10 mouse cellular contexts compared by ENCODE assay signal in the genomic region with DNA sequence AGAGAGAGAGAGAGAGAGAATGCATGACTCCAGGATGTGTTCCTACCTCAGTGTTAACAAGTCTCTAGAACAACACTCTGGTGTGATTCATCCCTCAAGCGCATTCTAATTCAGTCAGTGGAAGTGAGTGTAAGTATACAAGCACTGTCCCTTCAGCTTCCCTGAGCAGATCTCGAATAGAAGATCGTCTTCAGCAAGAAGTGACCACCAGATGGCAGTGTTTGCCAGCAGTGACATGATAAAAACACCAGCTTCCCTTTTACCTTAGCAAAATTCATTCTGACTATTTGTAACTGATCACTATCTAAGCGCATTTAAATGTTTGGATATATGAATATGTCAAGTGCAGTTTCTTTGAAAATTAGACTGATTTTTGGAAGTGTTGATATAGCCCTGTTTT. TPM values are rescaled to one million over a fixed set of nuclear protein-coding genes. Genes with fewer than 3 reads are reported as not detected.
DNase-seq lines count a peak whose midpoint lies in the region; ATAC-seq and TF ChIP-seq lines count a peak whose summit lies in the region.
"Had no signal": no experiment of that assay in that cellular context is flagged by ENCODE, and none has a peak within 500 bp of the region (broad histone marks: within the 10 kb centered on the region; RNA-seq: fewer than 3 reads in every experiment).

No protein-coding gene starts in this region.

- intact Hi-C loops in gastrocnemius, postnatal 14 days (cut with DNase I; ENCODE audit: low total_unique reads): loop anchor here (10.0 kb wide), 2 partner anchors 130 to 350 kb away; no protein-coding TSS in a partner anchor

- DNase-seq in 416B (ENCODE audit: low read depth): peak; percentile 87
- peak; percentile 88 for DNase-seq in ZHBTc4 (ENCODE audit: low read depth, low spot score)
- DNase-seq in cerebellum, postnatal 4 days (ENCODE audit: low spot score in 2 of 2): peak; percentile 68 to 74
- DNase-seq in gastrocnemius, postnatal 14 days: peak; percentile 68
- DNase-seq in limb, embryonic 14.5 days (ENCODE audit: low spot score): peak; percentile 87
- peak; percentile 69 for DNase-seq in neural tube, embryonic 11.5 days (ENCODE audit: low spot score)

- H3K4me3 ChIP-seq in kidney, embryonic 16.5 days (ENCODE audit: low read length): no peak overlapping the region
- no peak overlapping the region for H3K4me3 ChIP-seq in limb, embryonic 14.5 days (replicated peaks; ENCODE audit: low read length)
- H3K4me3 ChIP-seq in neural tube, embryonic 11.5 days (ENCODE audit: low read depth, low read length): no peak overlapping the region
- no peak overlapping the region for H3K4me3 ChIP-seq in stomach, embryonic 15.5 days (replicated peaks)
- H3K4me3 ChIP-seq: embryonic facial prominence, embryonic 12.5 days had no signal

- peaks cover 31% of the 10 kb centered on the region for H3K36me3 ChIP-seq in kidney, embryonic 16.5 days (ENCODE audit: insufficient read depth, low read length)
- H3K36me3 ChIP-seq in limb, embryonic 14.5 days (ENCODE audit: control insufficient read depth, insufficient read depth, low read length): peaks cover 27% of the 10 kb centered on the region
- H3K36me3 ChIP-seq in neural tube, embryonic 11.5 days (ENCODE audit: control insufficient read depth, insufficient read depth, low read length): no peaks in the 10 kb centered on the region; the same call in 1 of the 2 replicates
- H3K36me3 ChIP-seq in stomach, embryonic 15.5 days: peaks cover 7% of the 10 kb centered on the region; the same call in 1 of the 2 replicates

- no peak overlapping the region for H3K9ac ChIP-seq in kidney, embryonic 16.5 days (replicated peaks; ENCODE audit: low read length)
- no peak overlapping the region for H3K9ac ChIP-seq in limb, embryonic 14.5 days (ENCODE audit: low read depth, low read length, severe bottlenecking)
- H3K9ac ChIP-seq in neural tube, embryonic 11.5 days (ENCODE audit: low read length): no peak overlapping the region
- H3K9ac ChIP-seq in stomach, embryonic 15.5 days: no peak overlapping the region
- H3K9ac ChIP-seq: embryonic facial prominence, embryonic 12.5 days had no signal

- no peak for TF ChIP-seq POLR2A in limb, embryonic 14.5 days (IDR thresholded peaks at IDR 0.05; ENCODE audit: borderline replicate concordance, extremely low read depth, insufficient read depth, insufficient read length)

- no peak overlapping the region for H3K27ac ChIP-seq in kidney, embryonic 16.5 days (ENCODE audit: low read length)
- no peak overlapping the region for H3K27ac ChIP-seq in limb, embryonic 14.5 days (replicated peaks; ENCODE audit: low read depth, low read length)
- H3K27ac ChIP-seq in neural tube, embryonic 11.5 days (ENCODE audit: low read depth, low read length): no peak overlapping the region
- H3K27ac ChIP-seq in stomach, embryonic 15.5 days: no peak overlapping the region
- H3K27ac ChIP-seq: embryonic facial prominence, embryonic 12.5 days had no signal

- whole genome bisulfite sequencing in kidney, embryonic 16.5 days: 34% methylated on average over 4 of the region's 4 CpGs
- WGBS in limb, embryonic 14.5 days: 35% methylated on average over 4 of the region's 4 CpGs
- 45% methylated on average over 4 of the region's 4 CpGs for WGBS in neural tube, embryonic 11.5 days
- 26% methylated on average over 4 of the region's 4 CpGs for WGBS in stomach, embryonic 15.5 days

- no peak overlapping the region for H3K4me2 ChIP-seq in kidney, embryonic 16.5 days (replicated peaks; ENCODE audit: low read depth, low read length)
- H3K4me2 ChIP-seq in limb, embryonic 14.5 days (replicated peaks; ENCODE audit: low read depth, low read length, severe bottlenecking): no peak overlapping the region
- no peak overlapping the region for H3K4me2 ChIP-seq in neural tube, embryonic 11.5 days (ENCODE audit: low read depth)
- H3K4me2 ChIP-seq in stomach, embryonic 15.5 days: no peak overlapping the region
- H3K4me2 ChIP-seq: embryonic facial prominence, embryonic 12.5 days had no signal

- H3K4me1 ChIP-seq in kidney, embryonic 16.5 days (ENCODE audit: insufficient read depth, low read length): no peaks in the 10 kb centered on the region
- no peaks in the 10 kb centered on the region for H3K4me1 ChIP-seq in limb, embryonic 14.5 days (ENCODE audit: control insufficient read depth, insufficient read depth, low read length)
- H3K4me1 ChIP-seq in neural tube, embryonic 11.5 days (ENCODE audit: control insufficient read depth, insufficient read depth, low read length): no peaks in the 10 kb centered on the region
- H3K4me1 ChIP-seq in stomach, embryonic 15.5 days: no peaks in the 10 kb centered on the region
- H3K4me1 ChIP-seq: embryonic facial prominence, embryonic 12.5 days had no signal

- H3K9me3 ChIP-seq in kidney, embryonic 16.5 days (ENCODE audit: low read length): no peaks in the 10 kb centered on the region
- no peaks in the 10 kb centered on the region for H3K9me3 ChIP-seq in limb, embryonic 14.5 days (ENCODE audit: control insufficient read depth, low read length)
- H3K9me3 ChIP-seq in neural tube, embryonic 11.5 days (ENCODE audit: control insufficient read depth, low read length): no peaks in the 10 kb centered on the region
- H3K9me3 ChIP-seq in stomach, embryonic 15.5 days: no peaks in the 10 kb centered on the region
- H3K9me3 ChIP-seq: embryonic facial prominence, embryonic 12.5 days had no signal

- peak; percentile 69; the same call in 1 of the 2 replicates for ATAC-seq in kidney, embryonic 16.5 days (ENCODE audit: low FRiP score, low TSS enrichment)
- ATAC-seq in limb, embryonic 14.5 days (ENCODE audit: low FRiP score, low read depth): peak; percentile 36; the same call in 1 of the 2 replicates
- no peak for ATAC-seq in neural tube, embryonic 11.5 days (ENCODE audit: insufficient read depth, low FRiP score, low TSS enrichment)
- ATAC-seq in stomach, embryonic 15.5 days (ENCODE audit: insufficient read depth, low FRiP score, low read depth): 0 out of 2 replicates have a peak, but pooled peaks have one; percentile 27

- no peaks in the 10 kb centered on the region for H3K27me3 ChIP-seq in kidney, embryonic 16.5 days (ENCODE audit: insufficient read depth, low read length)
- H3K27me3 ChIP-seq in limb, embryonic 14.5 days (ENCODE audit: control insufficient read depth, insufficient read depth, low read length): no peaks in the 10 kb centered on the region
- H3K27me3 ChIP-seq in neural tube, embryonic 11.5 days (ENCODE audit: control insufficient read depth, insufficient read depth, low read length): no peaks in the 10 kb centered on the region
- no peaks in the 10 kb centered on the region for H3K27me3 ChIP-seq in stomach, embryonic 15.5 days (replicated peaks)
- H3K27me3 ChIP-seq: embryonic facial prominence, embryonic 12.5 days had no signal

RNA-seq across cellular contexts. Expression of gene Lix1, which starts 8.1 kb away (rescaled TPM):
- total RNA-seq in gastrocnemius, postnatal 14 days (2021): 1 to 10 TPM; 2.9 to 3.2 TPM
- polyA plus RNA-seq in kidney, embryonic 16.5 days (2015; fragmentation: Nextera tagmentation; extraction: Ambion mirVana): 4.1 and 4.8 TPM in 2 replicates
- polyA plus RNA-seq in limb, embryonic 14.5 days (2012; rRNA removed): 6.0 and 7.0 TPM in 2 replicates
- 7.6 and 8.6 TPM in 2 replicates for polyA plus RNA-seq in limb, embryonic 14.5 days (2014; fragmentation: Nextera tagmentation; extraction: Ambion mirVana)
- polyA plus RNA-seq in neural tube, embryonic 11.5 days (2014; fragmentation: Nextera tagmentation; extraction: Ambion mirVana): 12.4 and 14.7 TPM in 2 replicates
- polyA plus RNA-seq in stomach, embryonic 15.5 days (2015; fragmentation: Nextera tagmentation; extraction: Ambion mirVana): 5.1 and 5.4 TPM in 2 replicates
- polyA plus RNA-seq: small intestine, adult 2 months had no signal

RNA-seq across cellular contexts. Expression of gene Riok2, which starts 20.2 kb away (rescaled TPM):
- 10 to 100 TPM; 12.0 to 13.4 TPM for total RNA-seq in gastrocnemius, postnatal 14 days (2021)
- polyA plus RNA-seq in kidney, embryonic 16.5 days (2015; fragmentation: Nextera tagmentation; extraction: Ambion mirVana): 30.0 and 33.3 TPM in 2 replicates
- 32.9 and 33.7 TPM in 2 replicates for polyA plus RNA-seq in limb, embryonic 14.5 days (2012; rRNA removed)
- 24.5 and 27.2 TPM in 2 replicates for polyA plus RNA-seq in limb, embryonic 14.5 days (2014; fragmentation: Nextera tagmentation; extraction: Ambion mirVana)
- 25.7 and 31.3 TPM in 2 replicates for polyA plus RNA-seq in neural tube, embryonic 11.5 days (2014; fragmentation: Nextera tagmentation; extraction: Ambion mirVana)
- polyA plus RNA-seq in stomach, embryonic 15.5 days (2015; fragmentation: Nextera tagmentation; extraction: Ambion mirVana): 24.1 and 27.6 TPM in 2 replicates
